Mouse (Mus musculus) hindbrain, embryonic 16.5 days (tissue): ENCODE measurements around the gene AI182371. TPM values are rescaled to one million over a fixed set of nuclear protein-coding genes. Genes with fewer than 3 reads are reported as not detected.

Experiments
- ATAC-seq: fragments of 200-750 bp; cut with Nextera tagmentation; 2 replicates; pipeline ENCODE4 v1.8.0; 2017; ENCODE audit warnings: moderate TSS enrichment, moderate library complexity
- H3K27ac ChIP-seq: fragments of 300-500 bp; sonication (generic); 2 replicates; pipeline ENCODE4 v1.5.1; 2014; ENCODE audit warnings: low read depth, mild to moderate bottlenecking, control low read depth, low read length, moderate library complexity
- H3K27me3 ChIP-seq: fragments of 300-500 bp; sonication (generic); replicated peaks from 2 replicates; pipeline ENCODE4 v1.6.1; 2014; ENCODE audit warnings: low read length; ENCODE audit not compliant: control insufficient read depth, insufficient read depth
- H3K36me3 ChIP-seq: fragments of 300-500 bp; sonication (generic); 2 replicates; pipeline ENCODE4 v1.6.1; 2014; ENCODE audit warnings: mild to moderate bottlenecking, low read length, moderate library complexity, mixed read lengths; ENCODE audit not compliant: control insufficient read depth, insufficient read depth
- H3K4me1 ChIP-seq: fragments of 300-500 bp; sonication (generic); 2 replicates; pipeline ENCODE4 v1.6.1; 2014; ENCODE audit warnings: low read depth, low read length; ENCODE audit not compliant: control insufficient read depth, insufficient read depth
- H3K4me2 ChIP-seq: fragments of 300-500 bp; sonication (generic); 2 replicates; pipeline ENCODE4 v1.6.1; 2014; ENCODE audit warnings: mild to moderate bottlenecking, low read length, control low read depth, moderate library complexity
- H3K4me3 ChIP-seq: fragments of 300-500 bp; sonication (generic); 2 replicates; pipeline ENCODE4 v1.5.1; 2014; ENCODE audit warnings: mild to moderate bottlenecking, low read length, control low read depth, moderate library complexity
- H3K9ac ChIP-seq: fragments of 300-500 bp; sonication (generic); 2 replicates; pipeline ENCODE4 v1.6.1; 2014; ENCODE audit warnings: low read depth, mild to moderate bottlenecking, control low read depth, low read length, moderate library complexity
- H3K9me3 ChIP-seq: fragments of 300-500 bp; sonication (generic); 2 replicates; pipeline ENCODE4 v1.6.1; 2014; ENCODE audit warnings: mild to moderate bottlenecking, low read length, moderate library complexity; ENCODE audit not compliant: control insufficient read depth
- WGBS: fragments of 180-500 bp; shearing (Covaris S2); extraction: QIAGEN DNeasy Blood & Tissue Kit; methylation state at CpG from one replicate; pipeline ENCODE4 v1.1.7; 2014; 5-methylcytosine and 5-hydroxymethylcytosine counted together
- polyA plus RNA-seq: library from polyadenylated mRNA; unstranded; fragments of >200 nt; fragmentation: Nextera tagmentation; extraction: Ambion mirVana; gene quantifications from 2 replicates; pipeline ENCODE4 v1.2.1, GENCODE M21; 2015

The AI182371 gene
- polyA plus RNA-seq: 0.47 and 0.60 TPM in 2 replicates

DNA sequence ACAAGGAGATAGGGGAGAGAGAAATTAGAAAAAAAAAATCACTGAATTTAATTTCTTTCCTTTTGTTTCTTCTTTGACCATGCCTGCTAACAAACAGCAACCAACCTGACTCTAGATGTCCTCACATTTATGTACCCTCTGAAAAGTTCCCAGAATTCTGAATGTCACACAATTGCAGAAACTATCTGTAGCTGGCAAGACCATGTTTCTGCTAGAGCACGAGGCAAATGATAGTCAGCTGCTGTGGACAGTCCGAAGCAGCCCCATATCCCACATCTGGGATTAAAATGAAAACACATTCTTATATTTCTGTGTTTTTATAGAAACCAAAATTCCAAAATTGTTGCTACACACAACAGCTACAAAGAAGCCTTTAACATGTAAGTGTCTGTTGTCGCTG, at the start of gene AI182371:
TSS of gene AI182371 (minus strand) at position 101 of the 400 bp plus-strand sequence.
- Histone ChIP-seq H3K4me3 (no peak within 1 kb of the TSS), H3K27me3 (no peaks in the 10 kb centered on the region), H3K9me3 (no peaks in the 10 kb centered on the region), H3K4me1 (no peaks in the 10 kb centered on the region), H3K36me3 (no peaks in the 10 kb centered on the region), H3K4me2 (no peak within 1 kb of the TSS), H3K9ac (no peak within 1 kb of the TSS), H3K27ac (no peak within 1 kb of the TSS)
- 96% methylated on average over 3 of the region's 3 CpGs for WGBS
- no peak for ATAC-seq

DNA sequence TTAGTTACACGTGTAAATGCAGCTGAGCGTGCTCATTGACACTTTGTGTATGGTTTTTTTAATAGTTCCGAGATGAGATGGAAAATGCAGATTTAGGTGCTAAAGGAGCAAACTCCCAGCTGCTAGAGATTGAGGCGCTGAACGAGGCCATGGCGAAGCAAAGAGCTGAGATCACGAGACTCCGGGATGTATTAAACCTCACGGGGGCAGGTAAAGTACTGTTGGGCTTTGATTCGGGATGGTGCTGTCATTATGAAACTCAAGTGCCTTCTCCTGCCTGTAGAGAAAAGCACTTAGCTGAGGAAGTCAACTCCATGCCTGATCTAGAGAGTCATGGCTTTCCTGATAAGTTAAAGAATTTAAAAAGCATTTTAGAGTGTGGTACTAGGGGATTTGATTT, 47.5 kb upstream of the AI182371 start:
- WGBS: 95% methylated on average over 10 of the region's 10 CpGs
- no peak for ATAC-seq
- Histone ChIP-seq H3K4me1 (no peaks in the 10 kb centered on the region), H3K9ac (no peak overlapping the region), H3K36me3 (peaks cover 29% of the 10 kb centered on the region), H3K27ac (no peak overlapping the region), H3K4me3 (no peak overlapping the region), H3K9me3 (no peaks in the 10 kb centered on the region), H3K4me2 (no peak overlapping the region), H3K27me3 (no peaks in the 10 kb centered on the region)

DNA sequence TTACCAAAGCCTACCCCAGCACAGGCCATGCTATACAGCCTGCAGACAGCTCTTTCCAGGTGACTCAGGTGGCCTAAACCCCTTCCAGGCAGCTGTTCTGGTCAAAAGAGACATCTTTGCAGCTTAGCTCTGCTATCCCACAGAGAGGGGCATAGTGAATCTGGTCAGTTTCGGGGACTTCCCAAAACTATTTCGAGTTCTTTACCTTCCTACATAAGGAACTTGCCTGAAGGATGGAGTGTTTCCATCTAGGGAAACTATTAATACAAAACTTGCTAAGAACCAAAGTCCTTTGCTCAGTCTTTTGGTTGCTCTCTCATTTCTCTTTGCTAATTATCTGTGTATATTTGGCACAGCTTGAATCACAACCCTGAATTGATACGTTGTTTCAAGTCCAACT, 40.3 kb upstream of the AI182371 start:
- Histone ChIP-seq H3K36me3 (peaks cover 21% of the 10 kb centered on the region), H3K4me2 (no peak overlapping the region), H3K9me3 (no peaks in the 10 kb centered on the region), H3K27me3 (no peaks in the 10 kb centered on the region), H3K9ac (no peak overlapping the region), H3K4me1 (no peaks in the 10 kb centered on the region), H3K4me3 (no peak overlapping the region), H3K27ac (no peak overlapping the region)
- WGBS: 97% methylated on average over 3 of the region's 3 CpGs
- ATAC-seq: no peak

DNA sequence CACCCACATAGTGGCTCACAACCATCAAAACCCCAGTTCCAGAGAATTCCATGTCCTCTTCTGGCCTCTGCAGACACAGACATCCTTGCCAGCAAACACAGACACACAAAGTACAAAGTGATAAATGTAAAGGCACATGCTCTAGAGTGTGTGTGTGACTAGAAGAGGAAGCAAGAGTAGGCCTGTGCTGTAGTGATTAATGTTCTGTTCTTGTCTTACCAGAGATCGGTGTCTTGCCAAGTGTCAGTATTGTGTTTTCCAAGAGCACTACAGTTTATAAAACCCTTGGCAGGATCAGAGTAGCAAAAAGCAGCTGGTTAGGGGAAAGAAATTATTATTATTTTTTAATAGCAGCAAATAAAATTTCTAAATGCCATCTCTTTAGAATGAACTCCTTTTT, 37.2 kb upstream of the AI182371 start:
- H3K9me3 ChIP-seq: no peaks in the 10 kb centered on the region
- H3K36me3 ChIP-seq: peaks cover 14% of the 10 kb centered on the region
- no peaks in the 10 kb centered on the region for H3K4me1 ChIP-seq
- H3K4me3 ChIP-seq: no peak overlapping the region
- H3K9ac ChIP-seq: no peak overlapping the region
- 97% methylated on average over 1 of the region's 1 CpGs for WGBS
- H3K27me3 ChIP-seq: no peaks in the 10 kb centered on the region
- ATAC-seq: no peak
- H3K4me2 ChIP-seq: no peak overlapping the region
- H3K27ac ChIP-seq: no peak overlapping the region

DNA sequence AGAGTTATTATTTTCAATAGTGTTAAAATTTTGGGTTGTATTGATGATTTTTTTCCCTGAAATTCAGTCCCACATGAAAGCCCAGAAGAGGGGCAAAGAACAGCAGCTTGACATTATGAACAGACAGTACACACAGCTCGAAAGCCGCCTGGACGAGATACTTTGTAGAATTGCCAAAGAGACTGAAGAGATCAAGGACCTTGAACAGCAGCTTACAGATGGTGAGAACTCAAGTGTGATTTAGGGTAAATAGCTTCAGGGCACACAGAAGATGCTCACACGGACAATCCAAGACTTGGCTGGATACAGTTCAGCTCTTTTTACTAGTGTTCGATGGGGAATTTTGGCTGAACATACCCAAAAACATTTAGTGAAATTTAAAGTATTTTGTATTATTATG, 32.5 kb upstream of the AI182371 start:
- no peak for ATAC-seq
- Histone ChIP-seq H3K27me3 (no peaks in the 10 kb centered on the region), H3K27ac (no peak overlapping the region), H3K36me3 (peaks cover 6% of the 10 kb centered on the region; the same call in 1 of the 2 replicates), H3K9ac (no peak overlapping the region), H3K4me1 (peaks cover 10% of the 10 kb centered on the region; the same call in 1 of the 2 replicates), H3K4me3 (no peak overlapping the region), H3K4me2 (no peak overlapping the region), H3K9me3 (no peaks in the 10 kb centered on the region)
- WGBS: 73% methylated on average over 5 of the region's 5 CpGs

DNA sequence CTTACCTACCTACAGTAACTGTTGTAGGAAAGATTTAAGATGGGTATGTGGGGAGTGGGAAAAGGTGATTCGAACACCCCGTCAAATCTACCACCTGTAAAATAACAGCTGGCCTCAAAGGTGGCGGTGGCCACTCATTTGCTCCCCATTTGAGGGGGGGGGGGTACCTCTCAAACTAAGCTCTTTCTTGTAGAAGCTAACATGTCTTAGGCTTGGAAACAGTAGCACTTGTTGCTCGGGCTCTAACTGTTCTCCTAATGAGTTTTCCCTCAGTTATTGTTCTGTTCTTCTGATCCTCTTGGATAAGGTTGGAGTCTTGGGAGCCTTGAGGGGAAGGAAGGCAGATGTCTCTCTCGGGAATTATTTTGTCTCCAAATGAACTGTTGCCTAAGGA, 31.3 kb upstream of the AI182371 start:
- Histone ChIP-seq H3K36me3 (peaks cover 4% of the 10 kb centered on the region; the same call in 1 of the 2 replicates), H3K4me3 (peak overlapping the region; percentile 49), H3K9ac (peak overlapping the region; percentile 52; the same call in 1 of the 2 replicates), H3K27me3 (no peaks in the 10 kb centered on the region), H3K27ac (peak overlapping the region; percentile 59; the same call in 1 of the 2 replicates), H3K4me2 (peak overlapping the region; percentile 54), H3K4me1 (peaks cover 10% of the 10 kb centered on the region; the same call in 1 of the 2 replicates), H3K9me3 (no peaks in the 10 kb centered on the region)
- WGBS: 9% methylated on average over 5 of the region's 5 CpGs
- ATAC-seq: no peak

DNA sequence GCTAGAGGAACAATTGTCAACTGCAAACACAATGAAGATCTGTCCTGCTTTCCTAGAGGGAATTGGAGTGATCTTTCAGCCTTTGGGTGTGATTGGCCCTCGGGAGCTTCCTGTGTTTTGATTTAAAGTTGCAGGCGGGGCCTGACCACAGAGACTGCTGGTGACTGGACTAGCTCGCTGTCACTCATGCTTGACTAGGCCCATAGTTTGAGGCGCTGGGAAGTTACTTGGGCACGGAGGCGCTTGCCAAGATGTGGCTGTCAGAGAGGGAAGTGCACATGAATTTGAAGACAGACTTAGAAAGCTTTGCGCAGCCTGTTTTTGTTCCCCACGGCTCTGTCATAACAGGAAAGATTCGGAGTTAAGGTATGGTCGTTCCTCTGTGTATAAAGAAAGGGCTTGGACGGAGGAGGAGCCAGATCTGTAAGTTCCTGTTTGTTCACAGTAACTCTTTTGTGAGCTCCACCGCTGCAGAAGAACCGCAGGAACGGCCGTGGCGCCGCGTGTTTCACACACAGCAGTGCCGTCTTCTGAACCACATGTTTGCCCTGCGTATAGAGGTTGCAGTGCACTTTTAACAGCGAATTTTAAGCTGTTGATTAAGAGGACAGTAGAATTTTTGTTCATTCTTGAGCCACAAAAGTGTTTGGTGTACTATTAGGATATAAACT, 30.8 kb upstream of the AI182371 start:
- peak; percentile 99 for ATAC-seq
- H3K9ac ChIP-seq: peak overlapping the region; percentile 52
- peak overlapping the region; percentile 49 for H3K4me3 ChIP-seq
- WGBS: under 1% methylated on average over 21 of the region's 21 CpGs
- H3K27me3 ChIP-seq: no peaks in the 10 kb centered on the region
- H3K4me1 ChIP-seq: peaks cover 10% of the 10 kb centered on the region; the same call in 1 of the 2 replicates
- no peaks in the 10 kb centered on the region for H3K9me3 ChIP-seq
- H3K4me2 ChIP-seq: peak overlapping the region; percentile 54
- H3K36me3 ChIP-seq: peaks cover 3% of the 10 kb centered on the region; the same call in 1 of the 2 replicates
- peak overlapping the region; percentile 59; the same call in 1 of the 2 replicates for H3K27ac ChIP-seq

DNA sequence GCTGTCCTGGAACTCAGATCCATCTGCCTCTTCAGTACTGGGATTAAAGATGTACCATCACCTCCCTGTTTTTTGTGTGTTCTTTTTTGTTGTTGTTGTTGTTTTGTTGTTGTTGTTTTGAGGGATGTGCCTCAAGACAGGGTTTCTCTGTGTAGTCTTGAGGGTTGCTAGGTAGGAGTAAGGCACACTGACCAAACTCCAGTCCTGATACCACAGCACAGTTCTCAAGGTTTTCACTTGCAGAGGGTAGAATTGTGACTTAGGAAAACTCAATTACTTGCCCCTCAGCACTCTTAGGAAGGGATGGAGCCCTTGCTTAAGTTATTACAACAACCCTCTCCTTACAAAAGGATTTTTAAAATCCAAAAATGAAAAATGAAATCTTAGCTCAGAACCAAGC, 30.1 kb upstream of the AI182371 start:
- Histone ChIP-seq H3K4me2 (peak overlapping the region; percentile 54), H3K27me3 (no peaks in the 10 kb centered on the region), H3K36me3 (peaks cover 3% of the 10 kb centered on the region; the same call in 1 of the 2 replicates), H3K4me3 (peak overlapping the region; percentile 49; the same call in 1 of the 2 replicates), H3K9me3 (no peaks in the 10 kb centered on the region), H3K4me1 (peaks cover 10% of the 10 kb centered on the region; the same call in 1 of the 2 replicates), H3K27ac (no peak overlapping the region; the same call in 1 of the 2 replicates), H3K9ac (no peak overlapping the region; the same call in 1 of the 2 replicates)
- ATAC-seq: no peak

DNA sequence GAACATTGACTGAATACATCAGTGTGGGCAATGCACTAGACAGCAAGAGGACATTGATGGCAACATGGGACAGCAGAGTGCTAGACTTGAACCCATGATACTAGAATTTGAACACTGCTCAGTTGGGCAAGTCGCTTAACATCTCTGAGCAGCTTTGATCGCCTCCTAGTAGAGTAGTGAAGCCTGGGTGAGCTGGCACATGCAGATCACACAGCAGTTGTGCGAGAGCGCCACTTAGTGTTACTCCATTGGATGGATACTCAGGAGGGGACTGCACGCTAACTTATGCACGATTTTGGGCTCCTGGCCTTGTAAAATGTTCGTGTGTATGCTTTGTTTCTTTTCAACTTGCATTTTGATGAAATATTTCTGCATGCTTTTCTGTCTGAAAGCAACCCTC, 23.4 kb upstream of the AI182371 start:
- Histone ChIP-seq H3K9ac (no peak overlapping the region), H3K4me3 (no peak overlapping the region), H3K27ac (no peak overlapping the region), H3K4me2 (no peak overlapping the region), H3K9me3 (no peaks in the 10 kb centered on the region), H3K4me1 (no peaks in the 10 kb centered on the region), H3K36me3 (peaks cover 10% of the 10 kb centered on the region; the same call in 1 of the 2 replicates), H3K27me3 (no peaks in the 10 kb centered on the region)
- WGBS: 73% methylated on average over 7 of the region's 7 CpGs
- ATAC-seq: no peak
